Mouse (Mus musculus) heart, embryonic 11.5 days (tissue): ENCODE measurements around the gene Trnt1. TPM values are rescaled to one million over a fixed set of nuclear protein-coding genes. Genes with fewer than 3 reads are reported as not detected.

ENCODE experiments used
- ATAC-seq: fragments of 200-750 bp; cut with Nextera tagmentation; replicated peaks from 2 replicates; pipeline ENCODE4 v1.8.0; 2017; ENCODE audit warnings: moderate library complexity; ENCODE audit not compliant: insufficient number of reproducible peaks, low FRiP score, low TSS enrichment
- H3K27ac ChIP-seq: fragments of 300-500 bp; sonication (generic); 2 replicates; pipeline ENCODE4 v1.5.1; 2014; ENCODE audit warnings: mild to moderate bottlenecking, low read depth, low read length
- H3K27me3 ChIP-seq: fragments of 300-500 bp; sonication (generic); 2 replicates; pipeline ENCODE4 v1.6.1; 2014; ENCODE audit warnings: mild to moderate bottlenecking, low read length, mixed read lengths; ENCODE audit not compliant: control insufficient read depth, insufficient read depth
- H3K36me3 ChIP-seq: fragments of 300-500 bp; sonication (generic); 2 replicates; pipeline ENCODE4 v1.6.1; 2014; ENCODE audit warnings: mild to moderate bottlenecking, low read length, moderate library complexity, mixed read lengths; ENCODE audit not compliant: control insufficient read depth, insufficient read depth
- H3K4me1 ChIP-seq: fragments of 300-500 bp; sonication (generic); 2 replicates; pipeline ENCODE4 v1.6.1; 2014; ENCODE audit warnings: low read length; ENCODE audit not compliant: control insufficient read depth, insufficient read depth
- H3K4me2 ChIP-seq: fragments of 300-500 bp; sonication (generic); 2 replicates; pipeline ENCODE4 v1.6.1; 2014; ENCODE audit warnings: mild to moderate bottlenecking, moderate library complexity
- H3K4me3 ChIP-seq: fragments of 300-500 bp; sonication (generic); 2 replicates; pipeline ENCODE4 v1.5.1; 2014; ENCODE audit warnings: low read depth, low read length
- H3K9ac ChIP-seq: fragments of 300-500 bp; sonication (generic); 2 replicates; pipeline ENCODE4 v1.6.1; 2014; ENCODE audit warnings: mild to moderate bottlenecking, low read depth, low read length, moderate library complexity
- H3K9me3 ChIP-seq: fragments of 300-500 bp; sonication (generic); replicated peaks from 2 replicates; pipeline ENCODE4 v1.6.1; 2016; ENCODE audit warnings: low read length; ENCODE audit not compliant: control insufficient read depth
- WGBS: fragments of 180-500 bp; shearing (Covaris S2); extraction: QIAGEN DNeasy Blood & Tissue Kit; methylation state at CpG from one replicate; pipeline ENCODE4 v1.1.7; 2014; ENCODE audit not compliant: insufficient replicate concordance; 5-methylcytosine and 5-hydroxymethylcytosine counted together
- polyA plus RNA-seq: library from polyadenylated mRNA; unstranded; fragments of >200 nt; fragmentation: Nextera tagmentation; extraction: Ambion mirVana; gene quantifications from 2 replicates; pipeline ENCODE4 v1.2.1, GENCODE M21; 2014

Trnt1 gene
- polyA plus RNA-seq, 1 experiment from 2014 or later: 52.4 TPM

- H3K27me3 ChIP-seq: no peaks in the 10 kb centered on the region
- no peak overlapping the region for H3K9ac ChIP-seq
- no peaks in the 10 kb centered on the region for H3K36me3 ChIP-seq
- H3K4me2 ChIP-seq: no peak overlapping the region
- no peak for ATAC-seq
- 71% methylated on average over 7 of the region's 7 CpGs for WGBS
- no peak overlapping the region for H3K27ac ChIP-seq
- H3K4me3 ChIP-seq: no peak overlapping the region
- no peaks in the 10 kb centered on the region for H3K4me1 ChIP-seq
- H3K9me3 ChIP-seq: no peaks in the 10 kb centered on the region
Measured at GRCm38 (mm10) chr6:106743556-106744233, 25.2 kb upstream of the Trnt1 start.

DNA sequence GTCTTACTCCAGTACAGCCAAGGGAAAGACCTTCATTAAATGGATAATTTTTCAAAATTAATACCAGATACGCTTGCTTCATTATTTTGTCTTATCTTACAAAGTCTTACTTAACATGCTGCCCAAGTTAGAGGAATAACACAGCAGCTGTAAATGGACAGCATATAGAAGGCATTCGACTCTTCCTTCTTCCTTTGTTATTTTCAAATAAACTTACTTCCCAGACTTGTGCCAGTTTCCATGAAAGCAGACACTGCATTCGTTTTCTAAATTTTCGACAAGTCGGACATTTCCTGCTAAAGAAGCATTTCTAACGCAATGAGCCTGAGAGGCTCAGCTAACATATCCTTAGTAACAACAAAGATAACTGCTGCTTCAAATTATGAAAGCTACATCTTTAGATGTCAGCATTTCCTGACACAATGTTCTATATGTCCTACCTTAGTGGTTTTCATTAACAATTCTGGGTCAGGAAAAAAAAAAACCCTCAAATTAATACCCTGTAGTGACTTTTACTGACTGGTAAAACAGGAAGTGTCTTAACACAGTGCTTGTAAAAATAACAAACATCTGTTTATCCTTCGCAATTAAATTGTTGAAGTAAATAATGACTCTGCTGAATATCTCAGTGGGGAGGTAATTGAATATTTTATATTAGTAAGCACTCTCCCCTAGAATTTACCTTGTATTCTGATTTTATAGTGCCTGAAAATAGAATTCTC, 23.1 kb upstream of the Trnt1 start:
- Histone ChIP-seq H3K4me2 (no peak overlapping the region), H3K9me3 (no peaks in the 10 kb centered on the region), H3K4me3 (no peak overlapping the region), H3K27ac (no peak overlapping the region), H3K9ac (no peak overlapping the region), H3K27me3 (no peaks in the 10 kb centered on the region), H3K4me1 (no peaks in the 10 kb centered on the region), H3K36me3 (no peaks in the 10 kb centered on the region)
- 67% methylated on average over 7 of the region's 7 CpGs for WGBS
- no peak for ATAC-seq

DNA sequence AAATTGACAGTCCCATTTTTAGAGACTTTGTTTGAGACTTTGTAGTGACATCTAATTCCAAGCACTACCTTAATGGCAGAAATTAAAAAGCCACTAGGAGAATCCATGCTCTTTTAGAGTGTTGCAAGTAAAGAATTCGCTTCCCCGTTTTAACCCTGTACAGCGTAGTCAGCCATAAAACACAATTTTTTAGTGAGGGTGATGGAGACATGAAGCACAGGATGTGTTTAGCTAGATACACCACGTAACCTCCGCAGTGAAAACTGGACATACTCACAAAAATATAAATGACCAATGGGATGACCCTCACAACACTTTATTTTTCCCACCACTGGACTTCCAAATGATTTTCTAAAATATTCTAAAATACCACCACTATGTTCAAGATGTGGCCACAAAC, 21.7 kb upstream of the Trnt1 start:
- no peak for ATAC-seq
- Histone ChIP-seq H3K27me3 (no peaks in the 10 kb centered on the region), H3K9me3 (no peaks in the 10 kb centered on the region), H3K4me3 (no peak overlapping the region), H3K27ac (no peak overlapping the region), H3K4me2 (no peak overlapping the region), H3K4me1 (no peaks in the 10 kb centered on the region), H3K9ac (no peak overlapping the region), H3K36me3 (no peaks in the 10 kb centered on the region)
- WGBS: 91% methylated on average over 5 of the region's 5 CpGs

DNA sequence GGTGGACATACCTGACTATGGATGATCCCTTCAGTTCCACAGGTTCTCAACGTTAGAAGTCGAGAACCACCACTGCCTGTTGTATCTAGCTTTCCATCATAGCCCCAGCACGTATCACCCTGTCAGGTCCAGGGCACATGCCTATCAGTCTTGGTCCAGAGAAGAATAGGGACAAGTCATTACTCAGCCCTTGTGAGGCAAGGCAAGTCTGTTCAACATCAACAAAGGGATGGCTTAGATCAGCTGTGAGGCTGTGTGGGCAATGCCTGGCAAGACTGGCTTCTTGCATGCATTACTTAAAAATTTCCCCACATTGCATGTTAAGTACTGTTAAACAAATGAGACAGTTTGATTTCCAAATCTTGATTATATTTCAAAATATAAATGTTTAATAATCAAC, 21.1 kb upstream of the Trnt1 start:
- H3K4me3 ChIP-seq: no peak overlapping the region
- H3K36me3 ChIP-seq: no peaks in the 10 kb centered on the region
- 64% methylated on average over 3 of the region's 3 CpGs for WGBS
- no peaks in the 10 kb centered on the region for H3K27me3 ChIP-seq
- H3K27ac ChIP-seq: no peak overlapping the region
- ATAC-seq: no peak
- H3K9me3 ChIP-seq: no peaks in the 10 kb centered on the region
- H3K4me1 ChIP-seq: no peaks in the 10 kb centered on the region
- no peak overlapping the region for H3K9ac ChIP-seq
- H3K4me2 ChIP-seq: no peak overlapping the region

GRCm38 (mm10) chr6:106748887-106749388, 20.0 kb upstream of the Trnt1 start, which contains the start of gene Il5ra:
Gene Il5ra (minus strand): TSS chr6:106749037.
- Histone ChIP-seq H3K4me2 (no peak within 1 kb of the TSS), H3K27me3 (no peaks in the 10 kb centered on the region), H3K4me1 (no peaks in the 10 kb centered on the region), H3K9ac (no peak within 1 kb of the TSS), H3K36me3 (no peaks in the 10 kb centered on the region), H3K9me3 (no peaks in the 10 kb centered on the region), H3K27ac (no peak within 1 kb of the TSS), H3K4me3 (no peak within 1 kb of the TSS)
- ATAC-seq: no peak
- 63% methylated on average over 6 of the region's 6 CpGs for WGBS

GRCm38 (mm10) chr6:106750291-106750690, 18.6 kb upstream of the Trnt1 start:
- H3K27me3 ChIP-seq: no peaks in the 10 kb centered on the region
- H3K4me2 ChIP-seq: no peak overlapping the region
- ATAC-seq: no peak
- H3K4me1 ChIP-seq: no peaks in the 10 kb centered on the region
- 82% methylated on average over 7 of the region's 7 CpGs for whole genome bisulfite sequencing
- no peaks in the 10 kb centered on the region for H3K9me3 ChIP-seq
- H3K9ac ChIP-seq: no peak overlapping the region
- no peak overlapping the region for H3K4me3 ChIP-seq
- no peaks in the 10 kb centered on the region for H3K36me3 ChIP-seq
- H3K27ac ChIP-seq: no peak overlapping the region

DNA sequence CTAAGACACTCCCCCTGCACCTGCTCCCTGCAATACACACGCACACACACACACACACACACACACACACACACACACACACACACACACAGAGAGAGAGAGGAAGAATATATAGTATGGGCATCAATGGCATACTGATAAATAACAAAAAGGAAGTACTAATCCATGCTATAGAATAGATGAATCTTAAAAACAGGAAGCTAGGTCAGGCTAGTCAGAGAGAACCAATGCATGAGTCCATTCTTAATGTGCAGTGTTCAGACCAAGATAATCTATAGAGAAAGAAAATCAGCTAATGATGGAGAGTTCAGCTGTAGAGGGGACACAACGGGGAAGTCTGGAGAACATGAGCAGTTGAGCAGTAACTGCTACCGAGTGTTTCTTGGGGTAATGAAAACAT, 10.6 kb upstream of the Trnt1 start:
- 78% methylated on average over 3 of the region's 3 CpGs for WGBS
- Histone ChIP-seq H3K36me3 (no peaks in the 10 kb centered on the region), H3K27ac (no peak overlapping the region), H3K4me1 (no peaks in the 10 kb centered on the region), H3K27me3 (no peaks in the 10 kb centered on the region), H3K9ac (no peak overlapping the region), H3K4me3 (no peak overlapping the region), H3K4me2 (no peak overlapping the region), H3K9me3 (no peaks in the 10 kb centered on the region)
- no peak for ATAC-seq

DNA sequence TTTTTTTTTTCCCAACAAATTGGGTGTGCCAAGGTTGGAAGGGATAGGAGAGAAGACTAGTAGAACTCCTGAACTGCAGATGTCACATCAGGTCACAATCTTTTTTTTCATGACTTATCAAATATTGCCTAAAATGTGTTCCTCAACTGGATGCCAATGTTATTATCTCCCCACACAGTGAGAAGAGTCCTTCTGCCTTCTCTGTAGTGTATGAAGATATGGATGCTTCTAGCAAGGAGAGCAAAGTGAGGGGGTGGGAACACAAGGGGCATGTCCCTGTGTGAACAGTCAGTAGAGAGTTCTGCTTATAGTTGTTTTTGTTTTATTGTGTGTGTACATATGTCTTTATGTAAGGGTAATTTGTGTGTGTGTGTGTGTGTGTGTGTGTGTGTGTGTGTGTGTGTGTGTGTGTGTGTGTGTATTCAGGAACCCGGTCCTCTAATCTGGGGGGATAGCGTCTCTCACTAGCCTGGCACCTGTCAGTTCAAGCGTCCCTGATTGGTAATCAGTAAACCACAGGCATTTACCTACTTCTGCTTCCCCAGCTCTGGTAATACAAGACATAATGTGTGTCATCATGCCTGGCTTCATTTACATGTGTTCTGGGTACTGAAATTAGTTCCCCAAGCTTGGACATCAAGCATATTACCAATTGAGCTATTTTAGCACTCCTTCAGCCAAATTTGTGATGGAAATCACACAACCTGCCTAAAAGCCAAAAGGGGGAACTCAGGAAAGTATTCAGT, 8.3 kb upstream of the Trnt1 start:
- no peaks in the 10 kb centered on the region for H3K36me3 ChIP-seq
- H3K9ac ChIP-seq: no peak overlapping the region
- H3K4me3 ChIP-seq: no peak overlapping the region
- no peaks in the 10 kb centered on the region for H3K4me1 ChIP-seq
- no peaks in the 10 kb centered on the region for H3K9me3 ChIP-seq
- H3K27ac ChIP-seq: no peak overlapping the region
- H3K4me2 ChIP-seq: no peak overlapping the region
- H3K27me3 ChIP-seq: no peaks in the 10 kb centered on the region
- WGBS: 76% methylated on average over 3 of the region's 3 CpGs
- ATAC-seq: no peak
